Mouse (Mus musculus) cerebral cortex, adult 2 months (tissue): ENCODE results near the gene Fgfr2.

Experiments used
- WGBS: fragments of 180-500 bp; shearing (Covaris S2); methylation state at CpG from one replicate; pipeline ENCODE4 v1.1.7; 2018; 5-methylcytosine and 5-hydroxymethylcytosine counted together

Fgfr2 gene

GRCm38 (mm10) chr7:130471045-130471444, 2652.1 kb downstream of the Fgfr2 start:
- 66% methylated on average over 6 of the region's 6 CpGs for WGBS

DNA sequence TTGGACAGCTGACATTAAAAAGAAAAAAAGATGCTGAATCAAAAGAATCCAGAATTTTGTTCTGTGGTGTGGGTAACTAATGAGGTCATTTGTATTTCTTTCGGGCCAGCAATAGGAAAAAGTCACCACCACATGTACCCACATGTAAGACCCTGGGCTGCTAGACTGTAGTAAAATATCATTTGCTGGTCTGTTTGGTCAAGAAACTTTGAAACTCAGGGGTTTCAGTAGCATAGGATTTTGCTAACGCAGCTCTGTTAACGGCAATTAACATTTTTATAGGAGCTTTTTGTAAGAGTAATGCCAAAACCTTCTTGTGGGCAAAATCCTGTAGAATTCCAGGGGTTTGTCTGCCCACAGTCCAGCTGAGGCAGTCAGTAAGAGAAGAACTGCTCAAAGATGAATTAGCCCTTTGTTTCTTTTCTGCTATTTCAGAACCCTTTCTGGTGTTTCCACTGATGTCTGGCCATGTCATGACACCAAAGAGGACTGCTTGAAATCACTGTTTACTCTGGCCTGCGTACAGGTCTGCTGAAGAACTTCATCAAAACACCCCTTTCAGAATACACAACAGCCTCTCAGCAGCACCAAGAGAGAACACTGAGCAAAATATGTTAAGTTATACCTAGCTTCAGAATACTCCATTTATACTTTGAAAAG, 2667.4 kb downstream of the Fgfr2 start:
- 58% methylated on average over 4 of the region's 4 CpGs for WGBS

DNA sequence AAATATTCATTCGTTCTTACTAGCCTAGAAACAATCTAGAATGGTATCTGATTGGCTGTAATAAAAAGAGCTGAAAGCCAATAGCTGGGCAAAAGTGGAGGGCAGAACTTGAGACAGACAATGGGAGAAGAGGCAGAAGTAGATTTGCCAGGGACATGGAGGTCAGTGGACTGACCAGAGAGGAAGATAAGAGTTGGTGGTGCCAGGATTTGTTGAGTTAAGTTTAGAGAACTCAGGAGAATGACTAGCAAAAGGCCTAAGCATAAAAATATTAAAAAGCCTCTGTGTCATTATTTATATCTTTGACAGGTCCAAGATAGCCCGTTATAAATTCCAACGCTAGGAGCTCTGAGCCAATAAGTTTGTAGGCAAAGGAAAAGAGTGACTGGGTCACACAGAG, 2668.9 kb downstream of the Fgfr2 start:
- 90% methylated on average over 3 of the region's 3 CpGs for WGBS

DNA sequence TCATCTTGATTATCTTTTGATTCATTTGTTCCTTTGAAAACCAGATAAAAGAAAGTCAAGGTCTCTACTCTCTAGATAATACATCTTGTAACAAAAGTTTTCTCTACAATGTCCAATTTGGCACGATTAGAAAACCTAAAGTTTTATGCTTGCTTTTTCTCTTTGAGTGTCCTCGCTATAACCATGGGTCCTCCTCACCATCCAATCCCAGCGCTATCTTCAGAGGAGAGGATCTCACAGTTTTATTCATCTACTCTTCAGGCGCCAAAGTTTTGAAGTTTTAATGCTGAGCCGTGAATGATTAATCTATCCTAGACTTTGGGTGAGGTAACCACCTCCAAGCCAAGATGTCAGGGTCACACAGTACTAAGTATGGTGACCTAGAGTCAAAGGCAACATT, 2687.4 kb downstream of the Fgfr2 start:
- WGBS = 93% methylated on average over 5 of the region's 5 CpGs

GRCm38 (mm10) chr7:130432141-130432540, 2691.0 kb downstream of the Fgfr2 start:
- 91% methylated on average over 2 of the region's 2 CpGs for WGBS

DNA sequence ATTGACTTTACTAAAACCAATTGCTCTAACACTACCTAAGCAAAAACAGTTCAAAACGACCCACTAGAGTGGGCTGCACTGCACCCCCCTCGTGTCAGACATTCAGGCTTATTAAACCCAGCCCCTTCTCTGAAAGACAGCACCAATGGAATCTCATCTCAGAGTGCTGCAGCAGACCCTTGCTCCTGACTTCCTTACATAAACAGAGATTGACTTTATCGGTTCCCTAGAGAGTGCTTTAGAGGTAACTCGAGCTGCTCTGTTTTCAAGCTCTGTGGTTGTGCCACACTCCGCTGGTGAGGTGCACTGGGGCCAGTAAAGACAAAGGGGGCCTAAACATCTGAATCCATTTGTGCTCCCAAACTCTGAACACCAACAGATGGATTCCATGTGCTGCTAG, 2696.6 kb downstream of the Fgfr2 start:
- WGBS = 44% methylated on average over 5 of the region's 5 CpGs

DNA sequence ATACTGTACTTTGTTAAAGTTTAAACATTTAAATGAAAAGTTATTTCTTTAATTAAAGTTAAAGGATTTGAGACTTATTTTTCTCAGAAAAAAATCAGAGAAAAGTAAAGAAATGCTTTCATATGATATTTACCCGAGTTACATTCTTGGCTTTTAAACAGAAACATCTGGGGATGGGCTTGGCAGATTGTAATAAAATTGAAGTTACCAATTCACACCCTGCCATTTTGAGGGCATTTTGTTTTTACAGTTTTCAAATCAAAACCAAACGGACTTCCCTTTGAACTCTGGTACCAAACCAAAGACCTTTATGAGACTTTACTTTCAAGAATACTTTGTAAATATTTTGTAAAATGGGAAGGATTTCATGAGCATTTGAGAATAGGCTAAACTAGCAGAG, 2697.2 kb downstream of the Fgfr2 start:
- 73% methylated on average over 2 of the region's 2 CpGs for WGBS

DNA sequence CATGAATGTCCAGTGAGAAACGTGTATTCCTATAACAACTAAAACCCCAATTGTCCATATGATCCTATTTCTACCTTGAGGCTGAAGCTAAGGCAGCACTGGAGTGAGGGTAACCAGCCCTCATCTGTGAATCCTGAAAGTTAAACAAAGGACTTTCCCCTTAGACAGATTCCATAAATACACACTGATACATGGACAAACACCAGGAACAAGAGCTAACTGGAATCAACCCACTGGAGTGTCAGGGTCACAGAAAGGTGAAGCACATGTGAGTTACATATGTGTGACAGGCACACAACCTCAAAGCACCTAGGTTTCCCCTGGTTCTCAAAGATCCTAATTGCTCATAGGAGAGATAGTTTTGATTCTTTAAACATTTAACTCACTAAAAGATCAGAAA, 2703.2 kb downstream of the Fgfr2 start:
- WGBS = 85% methylated on average over 1 of the region's 1 CpGs

GRCm38 (mm10) chr7:130407622-130408021, 2715.5 kb downstream of the Fgfr2 start:
- 85% methylated on average over 10 of the region's 10 CpGs for WGBS

DNA sequence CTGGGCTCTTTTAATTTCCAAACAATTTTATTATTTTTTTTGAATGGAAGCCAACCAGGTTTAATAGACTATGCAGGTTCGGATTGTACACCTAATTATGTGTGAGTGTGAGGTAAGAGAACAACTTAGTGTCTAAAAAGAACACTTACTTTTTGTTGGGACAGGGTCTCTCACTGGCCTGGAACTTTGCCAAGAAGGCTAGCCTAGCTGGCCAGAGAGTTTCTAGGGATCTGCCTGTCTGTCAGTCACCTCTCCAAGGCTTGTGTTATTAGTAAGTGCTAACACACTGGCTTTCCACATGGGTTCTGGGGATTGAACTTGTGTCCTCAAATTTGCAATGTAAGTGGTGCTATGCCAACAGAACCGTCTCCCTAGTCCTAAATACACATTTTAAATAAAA, 2719.8 kb downstream of the Fgfr2 start:
- WGBS = 68% methylated on average over 2 of the region's 2 CpGs

DNA sequence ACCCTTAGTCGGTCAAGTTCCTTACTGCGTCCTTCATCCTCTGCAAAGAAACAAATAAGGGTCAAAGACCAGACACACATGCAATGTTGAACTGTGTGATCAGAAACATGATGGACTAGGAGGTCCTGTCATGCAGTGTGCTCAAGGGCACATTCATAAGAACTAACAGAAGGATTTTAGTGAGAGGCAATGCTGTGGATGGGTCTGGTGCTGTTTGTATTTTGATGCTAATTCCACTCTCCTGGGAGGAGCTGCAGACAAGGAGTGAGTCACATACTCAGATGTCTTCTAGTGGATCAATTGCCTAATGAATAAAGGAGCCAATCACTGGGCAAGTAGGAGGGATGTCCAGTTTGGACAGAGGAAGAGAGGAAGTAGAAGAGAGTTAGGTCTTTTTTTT, 2728.5 kb downstream of the Fgfr2 start:
- WGBS = 87% methylated on average over 2 of the region's 2 CpGs

DNA sequence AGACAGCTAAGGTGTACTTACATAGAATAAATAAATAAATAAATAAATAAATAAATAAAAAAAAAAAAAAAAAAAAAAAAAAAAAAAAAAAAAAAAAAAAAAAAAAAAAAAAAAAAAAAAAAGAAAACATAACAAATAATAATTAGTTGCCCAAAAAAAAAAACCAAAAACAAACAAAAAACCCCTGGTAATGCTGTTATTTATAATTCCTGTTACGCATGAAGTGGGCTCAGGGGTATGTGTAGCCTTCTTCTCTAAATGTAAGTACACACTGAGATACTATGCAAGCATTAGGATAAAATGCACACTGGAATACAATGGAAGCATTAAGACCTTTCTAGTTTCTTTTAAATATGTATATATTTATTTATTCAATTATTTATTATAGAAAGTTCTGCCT, 2733.1 kb downstream of the Fgfr2 start:
- WGBS = 93% methylated on average over 1 of the region's 1 CpGs

DNA sequence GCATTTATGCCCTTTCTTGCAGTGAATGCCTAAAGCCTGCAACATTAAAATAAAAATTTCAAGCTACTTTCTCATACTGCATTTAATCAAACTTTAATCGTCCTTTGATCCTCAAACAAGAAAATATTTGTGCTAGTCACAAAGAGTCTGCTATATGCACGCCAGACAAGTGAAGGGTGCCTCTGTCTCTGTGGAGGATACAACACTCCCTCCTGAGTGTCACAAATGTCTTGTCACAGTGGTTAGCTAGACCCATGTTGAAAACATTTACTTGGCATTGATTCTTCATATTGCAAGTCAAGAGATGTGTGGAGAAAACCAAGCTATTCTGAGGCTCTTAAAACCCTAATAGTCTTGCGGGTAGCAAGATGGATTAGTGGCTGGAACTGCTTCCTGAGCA, 2736.8 kb downstream of the Fgfr2 start:
- 44% methylated on average over 3 of the region's 3 CpGs for WGBS

DNA sequence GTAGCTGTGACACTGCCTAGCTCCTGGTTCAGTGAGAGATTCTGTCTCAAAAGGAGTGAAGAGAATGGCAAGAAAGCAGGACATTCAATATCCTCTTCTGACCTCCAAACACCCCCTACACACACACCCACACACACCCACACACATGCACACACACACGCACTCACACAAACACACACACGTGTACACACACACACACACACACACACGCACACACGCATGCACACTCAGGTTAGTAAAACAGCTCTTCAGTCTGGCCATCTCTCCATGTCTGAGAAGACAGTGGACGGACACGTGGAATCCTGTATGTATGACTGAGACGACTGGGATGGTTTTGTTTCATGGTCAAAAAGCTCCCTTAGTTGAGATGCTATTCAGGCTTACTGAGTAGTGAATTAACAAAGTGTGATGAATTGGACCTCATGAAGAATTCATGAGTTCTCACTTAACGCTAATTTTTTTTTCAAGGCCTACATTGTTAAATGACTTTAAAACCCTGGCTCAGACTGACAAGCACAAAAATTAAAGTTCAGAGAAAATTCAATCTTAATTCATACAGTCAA, 2737.3 kb downstream of the Fgfr2 start:
- 47% methylated on average over 8 of the region's 8 CpGs for WGBS

GRCm38 (mm10) chr7:130382126-130382525, 2741.0 kb downstream of the Fgfr2 start:
- 84% methylated on average over 13 of the region's 13 CpGs for WGBS

- WGBS = 41% methylated on average over 8 of the region's 8 CpGs
Observed at GRCm38 (mm10) chr7:130381387-130381951, 2741.7 kb downstream of the Fgfr2 start.

DNA sequence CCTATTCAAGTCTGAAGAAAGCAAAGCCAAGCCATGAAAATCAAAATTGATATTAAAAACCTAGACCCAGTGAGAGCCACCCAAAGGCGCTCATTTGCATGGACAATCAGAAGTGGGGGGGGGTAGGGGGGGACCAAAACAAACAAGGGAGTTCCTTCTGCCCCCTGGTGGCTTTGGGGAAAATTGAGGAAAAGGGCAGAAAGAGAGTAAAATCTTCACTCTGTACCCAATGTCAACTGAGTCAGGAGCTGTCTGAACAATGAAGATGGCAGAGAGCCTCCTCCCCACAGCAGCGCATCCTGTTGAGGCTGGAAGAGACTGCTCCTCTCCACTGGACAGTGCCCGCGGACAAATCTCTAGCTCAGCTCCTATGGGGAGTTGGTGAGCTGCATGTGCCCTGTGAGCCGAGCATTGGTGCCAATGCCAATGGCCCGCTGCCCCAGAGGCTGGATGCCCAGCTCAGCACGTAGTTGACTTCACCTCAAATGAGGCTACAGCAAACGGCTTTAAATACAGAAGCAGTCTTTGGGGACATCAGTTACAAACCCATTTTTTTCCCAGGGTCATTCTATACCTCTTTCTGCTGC, 2742.3 kb downstream of the Fgfr2 start:
- 66% methylated on average over 8 of the region's 8 CpGs for WGBS

DNA sequence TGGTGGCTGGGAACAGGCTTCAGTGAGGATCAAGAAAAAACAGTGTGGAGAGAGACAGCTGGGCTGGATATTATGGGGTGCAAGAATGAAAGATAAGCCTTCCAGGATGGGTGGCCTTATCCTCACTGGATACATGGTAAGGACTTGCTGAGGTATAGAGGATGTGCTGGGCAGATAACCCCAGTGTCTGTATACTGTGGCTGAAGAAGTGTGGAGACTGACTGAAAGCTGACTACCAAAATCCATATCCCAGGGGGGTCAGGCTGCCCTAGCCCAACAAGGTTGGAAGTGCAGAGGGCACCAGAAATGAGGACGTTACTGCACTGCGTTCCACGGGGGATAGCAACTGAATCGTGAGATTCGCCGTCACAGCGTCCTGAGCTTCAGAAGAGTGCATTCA, 2742.8 kb downstream of the Fgfr2 start:
- WGBS = 94% methylated on average over 7 of the region's 7 CpGs

DNA sequence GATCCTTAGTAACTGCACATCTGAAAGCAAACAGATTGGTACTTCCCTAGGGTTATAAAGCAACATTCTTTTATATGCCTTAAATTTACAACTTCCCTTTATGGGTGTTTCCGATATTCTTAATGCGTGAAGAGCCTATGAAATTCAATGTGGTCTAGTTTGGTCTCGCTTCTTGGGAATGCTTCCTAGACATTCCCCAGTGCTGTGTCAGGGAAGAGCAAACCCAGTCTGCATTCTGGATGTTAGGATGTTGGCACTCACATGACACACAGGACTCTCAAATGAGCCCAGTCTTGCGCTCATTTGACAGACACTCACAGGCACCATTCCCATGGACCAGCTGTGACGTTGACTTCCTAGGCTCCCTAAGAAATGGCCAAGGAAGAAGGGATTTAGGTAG, 2743.3 kb downstream of the Fgfr2 start:
- 94% methylated on average over 5 of the region's 5 CpGs for WGBS

DNA sequence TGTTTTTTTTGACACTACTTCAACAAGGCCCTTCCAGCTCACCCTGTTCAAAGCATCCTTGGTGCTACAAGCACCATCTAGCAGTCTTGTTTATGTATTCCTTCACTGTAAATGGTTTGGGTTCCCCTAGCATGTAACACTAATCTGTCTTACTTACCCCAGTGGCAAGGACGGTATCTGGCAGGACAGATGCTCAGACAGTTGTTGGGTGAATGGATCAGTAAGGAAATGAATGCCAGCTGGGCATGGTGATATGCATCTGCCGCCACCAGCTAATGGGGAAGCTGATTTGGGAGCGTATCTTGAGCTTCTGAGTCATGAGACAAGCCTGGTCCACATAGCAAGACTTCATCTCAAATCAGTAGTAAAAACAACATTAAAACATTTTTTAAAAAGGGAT, 2744.8 kb downstream of the Fgfr2 start:
- whole genome bisulfite sequencing = 91% methylated on average over 3 of the region's 3 CpGs

- 89% methylated on average over 9 of the region's 9 CpGs for WGBS
Observed at GRCm38 (mm10) chr7:130374311-130374710, 2748.8 kb downstream of the Fgfr2 start.

DNA sequence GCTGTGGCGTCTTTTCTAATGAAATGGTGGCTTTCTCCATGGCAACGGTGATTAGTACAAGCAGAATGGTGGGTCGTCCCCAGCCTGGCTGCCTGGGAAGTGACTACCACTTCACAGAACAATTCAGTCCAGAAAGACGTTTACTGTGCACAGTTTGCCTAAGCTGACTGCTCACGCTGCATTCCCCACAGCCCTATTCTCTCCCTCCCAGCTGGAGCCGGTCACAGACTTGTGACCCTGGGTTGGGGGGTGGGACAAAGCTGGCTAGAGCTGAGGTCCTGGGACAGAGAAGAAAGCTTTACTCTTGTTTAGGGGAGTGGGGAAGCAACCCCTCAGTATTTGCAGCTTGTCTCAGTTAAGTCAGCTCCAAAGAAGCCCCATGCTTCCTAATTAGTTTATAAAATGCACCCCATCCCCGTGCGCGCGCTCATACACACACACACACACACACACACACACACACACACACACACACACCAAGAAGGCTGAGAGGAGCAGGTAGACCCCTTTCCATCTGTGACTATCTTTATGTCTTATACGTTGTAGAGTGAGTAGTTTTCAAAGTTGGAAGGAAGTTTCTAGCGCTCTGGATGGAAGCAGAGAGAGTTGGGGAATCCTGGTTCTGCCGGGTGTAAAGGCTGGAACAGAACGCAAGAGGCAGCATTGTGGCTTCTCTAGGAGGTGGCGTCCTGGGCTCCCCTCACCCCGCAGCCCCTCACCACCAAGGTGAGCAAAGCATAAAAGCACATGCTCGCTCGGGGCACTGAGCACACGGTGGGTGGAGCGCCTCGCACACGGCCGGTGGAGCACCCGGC, 2754.1 kb downstream of the Fgfr2 start:
- WGBS = 23% methylated on average over 24 of the region's 24 CpGs
